Mouse (Mus musculus): ENCODE results near the gene Map6. TPM values are rescaled to one million over a fixed set of nuclear protein-coding genes. Genes with fewer than 3 reads are reported as not detected.
"Not testable (repeated sequence)": the region's sequence is repeated elsewhere in the genome, so short reads cannot be mapped to it uniquely, and the experiment has no call there.

Gene Map6
- polyA plus RNA-seq, 1 experiment from 2014 or later = 2.3 TPM

DNA sequence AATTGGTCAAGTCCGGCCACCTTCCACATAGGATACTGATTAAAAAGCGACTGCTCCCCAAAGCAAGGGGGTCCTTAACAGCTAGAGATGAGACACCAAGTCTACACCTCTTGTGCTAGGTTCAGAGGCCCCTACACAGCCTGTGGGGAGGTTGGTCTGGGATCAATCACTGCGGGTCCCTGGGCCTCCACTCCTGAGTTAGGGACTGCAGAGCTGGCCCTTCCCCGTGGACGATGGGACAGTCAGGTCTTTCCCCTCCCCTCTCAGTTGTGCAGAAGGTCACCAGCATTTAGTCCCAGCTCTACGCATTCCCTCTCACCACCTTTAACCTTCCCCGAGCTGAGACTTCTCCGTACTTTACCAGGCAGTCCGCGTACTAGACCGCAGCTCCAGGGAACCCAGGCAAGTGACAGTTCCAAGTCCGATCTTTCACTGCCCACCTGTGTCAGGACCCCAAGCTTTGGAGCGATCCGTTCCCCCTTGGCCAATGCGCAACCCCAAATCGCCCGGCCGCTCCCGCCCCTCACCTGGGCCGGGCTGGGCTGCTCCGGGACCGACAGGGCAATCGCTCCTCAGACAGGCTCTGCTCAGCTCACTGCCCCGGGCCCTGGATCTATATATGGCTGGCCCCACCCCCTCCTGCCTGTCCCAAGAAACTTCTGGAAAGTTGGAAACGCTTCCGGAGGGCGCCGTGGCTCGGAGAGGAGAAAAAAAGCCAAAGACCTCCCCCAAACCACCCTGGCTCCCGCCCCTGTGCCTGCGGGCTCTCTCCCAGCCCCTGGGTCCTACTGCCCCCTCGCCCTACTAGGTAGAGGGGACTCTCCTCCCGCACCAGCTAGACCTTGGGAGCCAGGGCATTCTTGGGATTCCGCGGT lies 85.5 kb downstream of the Map6 start, which contains the start of gene Serpinh1:
TSS of gene Serpinh1 (minus strand) at position 714 of the 875 bp plus-strand sequence.
- H3K9me3 ChIP-seq = no peaks in the 10 kb centered on the region
- peak; percentile 96 for DNase-seq (ENCODE audit: low spot score)
- peaks cover 76% of the 10 kb centered on the region for H3K4me1 ChIP-seq

DNA sequence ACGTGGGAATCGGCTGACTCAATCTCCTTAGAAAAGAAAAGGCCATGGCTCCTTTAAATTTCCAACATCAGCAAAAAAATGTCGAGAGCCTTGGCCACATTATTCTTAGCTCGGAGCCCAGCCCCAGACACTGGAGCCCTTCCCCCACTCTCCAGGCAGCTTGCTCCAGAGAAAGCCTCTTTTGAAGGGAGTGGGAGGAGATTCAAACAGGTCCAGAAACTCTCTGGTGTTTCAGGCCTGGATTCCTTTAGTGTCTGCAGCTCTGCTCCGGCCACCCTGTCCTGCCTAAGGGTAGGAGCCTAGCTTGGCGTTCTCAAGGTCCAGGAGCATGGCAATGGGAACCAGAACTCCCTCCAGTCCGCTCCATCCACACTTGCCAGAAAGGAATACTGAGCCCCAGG lies 88.5 kb downstream of the Map6 start:
- WGBS = 9% methylated on average over 7 of the region's 7 CpGs
- peak; percentile 93 for DNase-seq (ENCODE audit: low spot score)

More for the DNA sequence above, 85.5 kb downstream of the Map6 start, which contains the start of gene Serpinh1:
- under 1% methylated on average over 35 of the region's 35 CpGs for WGBS
- Histone ChIP-seq H3K27me3 (ENCODE audit: insufficient read depth, poor library complexity, severe bottlenecking) (no peaks in the 10 kb centered on the region), H3K4me3 (peak within 1 kb of the TSS; percentile 73), H3K36me3 (peaks cover 34% of the 10 kb centered on the region), H3K27ac (peak within 1 kb of the TSS; percentile 95)

DNA sequence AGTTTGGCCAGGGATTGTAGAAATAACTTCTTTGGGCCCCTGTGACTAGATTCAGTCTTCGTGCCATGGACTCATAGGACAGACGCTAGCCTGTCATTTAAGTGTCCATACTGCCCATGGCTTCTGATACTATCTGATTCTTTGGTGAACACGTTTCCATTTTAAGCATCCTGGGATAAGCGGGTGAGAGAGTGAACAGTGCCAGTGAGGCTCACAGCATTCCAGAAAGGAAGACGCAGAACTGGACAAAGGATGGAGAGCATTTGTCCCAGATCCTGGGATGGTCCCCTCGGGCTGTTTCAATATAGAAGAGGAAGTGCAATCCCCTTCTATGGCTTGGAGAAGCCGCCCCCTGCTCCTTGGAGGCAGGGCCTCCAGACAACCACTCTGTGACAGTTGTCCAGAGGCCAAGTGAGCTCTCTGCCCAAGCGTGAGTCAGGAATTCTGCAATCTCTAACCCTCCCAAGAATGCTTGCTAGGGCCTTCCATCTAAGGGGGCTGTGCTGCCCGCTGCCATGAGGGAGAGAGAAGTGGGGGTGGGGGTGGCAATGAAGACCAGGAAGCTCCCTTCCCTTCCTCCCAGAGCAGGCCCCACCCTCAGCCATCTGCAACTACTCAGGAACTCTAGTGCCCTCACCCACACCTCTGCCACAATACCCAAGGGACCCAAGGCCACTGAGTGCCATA lies 89.1 kb downstream of the Map6 start:
- DNase-seq (ENCODE audit: low spot score) = peak; percentile 88
- H3K36me3 ChIP-seq = no peaks in the 10 kb centered on the region
- peak overlapping the region; percentile 46 for H3K4me3 ChIP-seq
- no peaks in the 10 kb centered on the region for H3K27me3 ChIP-seq (ENCODE audit: insufficient read depth, poor library complexity, severe bottlenecking)
- peaks cover 69% of the 10 kb centered on the region for H3K4me1 ChIP-seq
- 15% methylated on average over 9 of the region's 9 CpGs for WGBS
- peak overlapping the region; percentile 95 for H3K27ac ChIP-seq
- no peaks in the 10 kb centered on the region for H3K9me3 ChIP-seq

More for the DNA sequence above, 88.5 kb downstream of the Map6 start:
- Histone ChIP-seq H3K9me3 (no peaks in the 10 kb centered on the region), H3K27ac (peak overlapping the region; percentile 95), H3K36me3 (peaks cover 6% of the 10 kb centered on the region), H3K4me3 (peak overlapping the region; percentile 46), H3K27me3 (ENCODE audit: insufficient read depth, poor library complexity, severe bottlenecking) (no peaks in the 10 kb centered on the region), H3K4me1 (peaks cover 68% of the 10 kb centered on the region)

DNA sequence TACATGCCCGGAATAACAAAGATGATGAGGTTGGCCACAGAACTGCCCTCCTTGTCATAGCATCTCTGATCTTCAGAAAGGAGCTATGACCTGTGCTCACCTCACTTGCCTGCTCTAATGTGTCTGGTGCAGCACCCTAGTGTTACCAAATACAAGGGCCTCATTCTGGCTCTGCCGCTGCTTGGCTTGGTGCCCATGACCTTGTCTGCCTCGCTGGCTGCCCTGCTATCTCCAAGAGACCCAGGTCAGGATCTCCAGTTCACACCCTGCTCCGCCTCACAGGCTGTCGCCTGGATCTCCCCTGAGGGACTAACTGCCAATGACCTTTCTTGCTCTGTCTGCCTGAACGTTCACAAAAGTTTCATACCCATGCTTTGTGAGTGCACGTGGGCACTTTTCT lies 90.0 kb downstream of the Map6 start:
- no peaks in the 10 kb centered on the region for H3K27me3 ChIP-seq (ENCODE audit: insufficient read depth, poor library complexity, severe bottlenecking)
- peak overlapping the region; percentile 95 for H3K27ac ChIP-seq
- DNase-seq (ENCODE audit: low spot score) = no peak
- peaks cover 69% of the 10 kb centered on the region for H3K4me1 ChIP-seq
- peak overlapping the region; percentile 46 for H3K4me3 ChIP-seq
- 36% methylated on average over 7 of the region's 7 CpGs for WGBS
- H3K9me3 ChIP-seq = no peaks in the 10 kb centered on the region
- H3K36me3 ChIP-seq = no peaks in the 10 kb centered on the region

DNA sequence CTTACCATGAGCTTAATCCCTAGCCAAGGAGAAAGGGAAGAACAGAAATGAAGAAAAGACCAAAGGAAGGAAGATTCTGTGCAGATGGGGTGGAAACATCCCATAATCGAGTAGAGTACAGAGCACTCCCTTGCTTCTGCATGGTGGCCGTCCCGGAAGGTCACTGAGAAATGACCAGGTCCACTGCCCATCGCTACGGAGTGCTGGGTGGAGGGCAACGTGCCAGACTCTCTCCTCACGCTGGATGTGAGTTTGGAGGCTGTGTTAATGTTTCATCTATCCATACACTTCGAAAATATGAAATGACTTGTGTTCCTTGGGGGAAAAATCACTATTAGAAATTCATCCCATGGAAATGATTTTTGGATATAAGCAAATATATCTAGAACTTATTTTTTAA lies 91.1 kb downstream of the Map6 start:
- H3K9me3 ChIP-seq = no peaks in the 10 kb centered on the region
- peaks cover 64% of the 10 kb centered on the region for H3K4me1 ChIP-seq
- no peaks in the 10 kb centered on the region for H3K36me3 ChIP-seq
- H3K27ac ChIP-seq = no peak overlapping the region
- H3K4me3 ChIP-seq = no peak overlapping the region
- DNase-seq (ENCODE audit: low spot score) = no peak
- H3K27me3 ChIP-seq (ENCODE audit: insufficient read depth, poor library complexity, severe bottlenecking) = no peaks in the 10 kb centered on the region
- WGBS = 87% methylated on average over 8 of the region's 8 CpGs

DNA sequence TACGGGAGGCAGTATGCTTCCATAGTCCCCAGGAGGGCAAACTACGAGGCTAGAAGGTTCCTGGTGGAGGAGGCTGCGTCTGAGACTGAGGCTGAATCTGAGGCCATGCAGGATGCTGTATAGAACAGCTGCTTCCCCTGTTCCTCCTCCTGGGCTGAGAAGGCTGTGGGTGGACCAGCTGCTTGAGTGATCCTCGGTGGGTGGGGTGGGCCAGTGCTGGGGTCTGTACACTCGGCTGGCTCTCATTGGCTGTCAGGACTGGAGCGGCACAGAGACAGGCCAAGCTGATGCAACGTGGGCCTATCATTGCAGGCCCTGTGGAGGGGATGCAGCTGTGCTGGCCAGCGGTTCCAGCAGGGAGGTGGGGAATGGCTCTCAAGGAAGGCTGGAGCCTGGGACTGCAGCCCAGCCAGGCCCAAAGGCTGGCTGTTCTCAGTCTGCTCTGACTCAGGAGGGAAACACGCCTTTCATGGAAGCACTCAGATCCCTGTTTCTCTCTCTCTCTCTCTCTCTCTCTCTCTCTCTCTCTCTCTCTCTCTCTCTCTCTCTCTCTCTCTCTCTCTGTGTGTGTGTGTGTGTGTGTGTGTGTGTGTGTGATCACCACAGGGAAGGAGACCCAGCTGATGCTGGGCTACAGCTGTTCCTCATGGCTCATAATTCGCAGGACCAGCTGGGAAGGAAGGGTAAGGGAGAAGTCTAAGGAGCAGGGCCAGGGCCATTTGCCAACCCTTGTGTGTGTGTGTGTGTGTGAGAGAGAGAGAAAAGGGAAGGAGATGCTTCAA lies 93.0 kb downstream of the Map6 start:
- Histone ChIP-seq H3K4me3 (peak overlapping the region; percentile 35), H3K27ac (peak overlapping the region; percentile 90), H3K27me3 (ENCODE audit: insufficient read depth, poor library complexity, severe bottlenecking) (no peaks in the 10 kb centered on the region), H3K9me3 (no peaks in the 10 kb centered on the region), H3K36me3 (no peaks in the 10 kb centered on the region), H3K4me1 (peaks cover 50% of the 10 kb centered on the region)
- peak; percentile 97 for DNase-seq (ENCODE audit: low spot score)
- 13% methylated on average over 10 of the region's 10 CpGs for WGBS

DNA sequence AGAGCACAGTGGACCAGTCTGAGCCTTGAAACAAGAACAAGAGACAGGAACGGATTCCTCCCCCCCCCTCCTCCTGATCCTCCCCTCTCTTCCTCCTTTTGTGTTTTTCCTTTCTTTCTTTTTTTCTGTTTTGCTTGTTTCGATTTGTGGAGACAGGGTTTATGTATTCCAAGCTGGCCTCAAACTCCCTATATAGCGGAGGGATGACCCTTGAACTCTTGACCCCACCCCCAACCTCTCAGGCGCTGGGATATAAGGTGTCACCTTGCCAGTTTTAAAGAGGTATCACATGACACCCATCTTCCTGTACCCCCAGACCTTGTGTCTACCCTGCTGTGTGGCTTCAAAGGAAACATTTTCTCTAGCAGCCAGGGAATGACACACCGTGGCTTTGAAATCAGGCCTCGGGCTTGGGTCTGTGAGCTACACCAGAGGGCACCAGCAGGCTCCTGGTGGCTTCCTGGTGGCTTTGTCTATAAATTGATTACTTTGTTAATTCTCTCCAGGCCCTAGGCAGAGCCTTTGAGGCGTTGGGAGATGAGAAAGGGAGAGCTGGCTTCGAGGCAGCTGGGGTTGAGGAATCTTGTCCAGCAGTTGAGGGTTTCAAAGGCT lies 93.7 kb downstream of the Map6 start:
- no peaks in the 10 kb centered on the region for H3K36me3 ChIP-seq
- DNase-seq (ENCODE audit: low spot score) = no peak
- peak overlapping the region; percentile 90 for H3K27ac ChIP-seq
- H3K4me3 ChIP-seq = 0 out of 2 replicates have a peak overlapping the region, but pooled peaks have one; percentile 35
- H3K4me1 ChIP-seq = peaks cover 43% of the 10 kb centered on the region
- H3K9me3 ChIP-seq = no peaks in the 10 kb centered on the region
- 33% methylated on average over 8 of the region's 8 CpGs for WGBS
- no peaks in the 10 kb centered on the region for H3K27me3 ChIP-seq (ENCODE audit: insufficient read depth, poor library complexity, severe bottlenecking)

DNA sequence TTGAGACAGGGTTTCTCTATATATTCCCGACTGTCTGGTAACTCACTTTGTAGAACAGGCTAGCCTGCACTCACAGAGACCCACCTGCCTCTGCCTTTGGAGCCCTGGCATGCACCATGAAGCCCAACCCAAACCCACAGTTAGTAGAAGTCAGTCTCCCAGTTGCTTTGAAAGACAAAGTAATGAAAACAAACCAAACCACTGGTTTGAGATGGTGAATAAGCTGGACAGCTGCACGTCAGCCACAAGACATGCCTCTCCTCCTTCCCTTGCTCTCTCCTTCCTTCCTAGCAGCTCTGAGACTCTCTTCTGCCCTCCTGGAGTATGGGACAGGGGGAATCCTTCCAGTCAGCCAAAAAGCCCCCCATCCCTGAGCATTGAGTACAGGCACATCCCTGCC lies 94.9 kb downstream of the Map6 start:
- Histone ChIP-seq H3K4me1 (peaks cover 31% of the 10 kb centered on the region), H3K36me3 (no peaks in the 10 kb centered on the region), H3K27ac (no peak overlapping the region), H3K9me3 (no peaks in the 10 kb centered on the region), H3K27me3 (ENCODE audit: insufficient read depth, poor library complexity, severe bottlenecking) (0 out of 2 replicates have a peak, but pooled peaks cover 6% of the 10 kb centered on the region), H3K4me3 (no peak overlapping the region)
- no peak for DNase-seq (ENCODE audit: low spot score)
- 87% methylated on average over 2 of the region's 2 CpGs for WGBS

DNA sequence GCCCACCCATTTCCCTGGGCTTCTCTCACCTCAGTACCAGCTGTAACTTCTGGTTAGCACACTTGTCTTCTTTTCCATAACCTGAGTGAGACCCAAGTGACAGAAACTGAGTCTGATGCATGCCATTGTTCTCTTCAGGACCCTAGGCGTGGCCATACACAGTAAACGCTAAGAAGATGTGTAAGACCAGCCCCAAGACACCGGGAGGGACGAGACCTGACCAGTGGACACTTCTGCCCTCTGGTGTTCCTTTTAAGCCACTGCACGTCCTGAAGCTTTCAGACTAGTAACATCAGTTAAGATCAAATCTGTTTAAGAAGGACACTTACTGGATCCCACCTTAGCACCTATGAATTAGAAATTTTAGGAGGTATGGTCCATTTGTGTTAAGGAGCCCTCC lies 97.8 kb downstream of the Map6 start:
- Histone ChIP-seq H3K9me3 (no peaks in the 10 kb centered on the region), H3K4me1 (peaks cover 23% of the 10 kb centered on the region), H3K27ac (0 out of 2 replicates have a peak overlapping the region, but pooled peaks have one; percentile 3), H3K4me3 (no peak overlapping the region), H3K36me3 (no peaks in the 10 kb centered on the region), H3K27me3 (ENCODE audit: insufficient read depth, poor library complexity, severe bottlenecking) (0 out of 2 replicates have a peak, but pooled peaks cover 6% of the 10 kb centered on the region)
- DNase-seq (ENCODE audit: low spot score) = no peak
- 1% methylated on average over 5 of the region's 5 CpGs for WGBS

DNA sequence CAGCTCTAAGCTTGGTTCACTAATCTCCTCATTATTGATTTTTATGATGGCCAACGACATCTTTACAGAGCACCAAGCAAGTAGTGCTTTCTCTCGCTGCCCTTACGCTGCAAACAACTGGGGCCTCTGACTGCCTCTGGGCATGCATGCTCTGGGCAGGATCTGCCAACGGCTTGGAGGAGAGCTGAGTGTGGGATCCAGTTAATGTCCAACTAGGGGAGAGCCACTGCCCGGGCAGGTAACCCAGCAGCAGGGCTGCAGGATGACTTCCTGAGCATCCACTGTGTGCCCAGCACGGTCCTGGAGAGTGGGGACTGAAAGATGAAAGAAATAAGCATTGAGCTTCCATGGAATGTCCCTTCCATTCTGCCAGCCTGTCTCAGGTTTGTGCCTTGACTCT lies 99.5 kb downstream of the Map6 start:
- Histone ChIP-seq H3K27ac (no peak overlapping the region), H3K27me3 (ENCODE audit: insufficient read depth, poor library complexity, severe bottlenecking) (peaks cover 9% of the 10 kb centered on the region; the same call in 1 of the 2 replicates), H3K9me3 (no peaks in the 10 kb centered on the region), H3K4me3 (no peak overlapping the region), H3K36me3 (no peaks in the 10 kb centered on the region), H3K4me1 (0 out of 2 replicates have a peak, but pooled peaks cover 10% of the 10 kb centered on the region)
- no peak for DNase-seq (ENCODE audit: low spot score)
- 68% methylated on average over 6 of the region's 6 CpGs for WGBS

DNA sequence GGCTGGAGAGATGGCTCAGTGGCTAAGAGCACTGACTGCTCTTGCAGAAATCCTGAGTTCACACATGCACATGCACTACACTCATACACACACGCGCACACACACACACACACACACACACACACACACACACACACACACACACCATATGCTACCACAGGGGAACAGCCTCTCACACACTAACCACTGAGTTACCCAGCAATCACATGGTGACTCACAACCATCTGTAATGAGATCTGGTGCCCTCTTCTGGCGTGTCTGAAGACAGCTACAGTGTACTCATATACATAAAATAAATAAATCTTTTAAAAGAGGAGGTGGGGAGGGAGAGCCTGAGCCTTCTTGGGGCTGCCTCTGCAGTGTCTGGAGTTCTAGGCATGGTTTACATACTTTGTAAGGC lies 107.1 kb downstream of the Map6 start:
- Histone ChIP-seq H3K27me3 (ENCODE audit: insufficient read depth, poor library complexity, severe bottlenecking) (peaks cover 12% of the 10 kb centered on the region), H3K4me1 (peaks cover 14% of the 10 kb centered on the region)
- H3K9me3 ChIP-seq; DNase-seq (ENCODE audit: low spot score); H3K4me3 ChIP-seq; H3K36me3 ChIP-seq; H3K27ac ChIP-seq: not testable (repeated sequence)
- WGBS = 64% methylated on average over 3 of the region's 3 CpGs

DNA sequence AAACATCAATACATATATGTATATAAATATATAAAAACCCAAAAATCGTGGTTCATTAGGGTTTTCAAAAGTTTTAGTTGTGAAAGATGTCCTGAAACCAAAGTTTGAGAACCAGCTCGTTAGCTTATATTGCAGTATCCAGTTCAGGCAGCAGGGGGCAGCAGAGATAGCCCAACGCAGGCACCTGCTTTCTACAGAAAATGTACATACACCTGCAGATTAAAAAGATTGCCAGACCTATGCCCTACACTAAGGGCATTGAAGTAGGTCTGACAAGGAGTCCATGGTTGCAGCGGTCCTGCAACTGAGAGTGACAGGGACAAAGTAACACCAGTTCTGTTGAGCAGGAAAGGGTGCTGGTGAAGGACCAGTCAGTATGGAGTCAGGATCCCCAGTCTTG lies 108.2 kb downstream of the Map6 start:
- Histone ChIP-seq H3K4me1 (peaks cover 25% of the 10 kb centered on the region), H3K9me3 (no peaks in the 10 kb centered on the region), H3K36me3 (no peaks in the 10 kb centered on the region), H3K27ac (no peak overlapping the region), H3K27me3 (ENCODE audit: insufficient read depth, poor library complexity, severe bottlenecking) (peaks cover 12% of the 10 kb centered on the region), H3K4me3 (no peak overlapping the region)
- WGBS = 8% methylated on average over 4 of the region's 4 CpGs
- DNase-seq (ENCODE audit: low spot score) = no peak
